Comparison of ENCODE assay signal across 9 mouse cellular contexts in the genomic region with DNA sequence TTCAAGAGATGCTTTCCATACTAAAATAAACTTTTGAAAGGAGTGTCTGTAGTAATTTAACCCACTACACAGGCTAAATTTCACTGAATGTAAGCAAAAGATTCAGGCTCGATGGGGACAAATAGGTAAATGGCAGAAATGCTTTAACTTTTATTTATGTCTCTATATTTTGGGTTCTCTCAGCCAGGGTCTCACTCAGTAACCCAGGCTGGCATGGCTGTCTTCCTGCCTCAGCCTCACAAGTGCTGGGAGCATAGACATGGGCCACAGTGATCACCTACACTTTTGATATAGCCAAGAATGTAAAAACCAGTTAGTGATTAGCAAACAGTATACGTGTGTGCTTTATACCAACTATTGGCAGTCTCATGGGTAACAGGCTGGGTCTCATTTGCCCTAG. TPM values are rescaled to one million over a fixed set of nuclear protein-coding genes. Genes with fewer than 3 reads are reported as not detected.
DNase-seq lines count a peak whose midpoint lies in the region; ATAC-seq lines count a peak whose summit lies in the region.
"Had no signal": no experiment of that assay in that cellular context is flagged by ENCODE, and none has a peak within 500 bp of the region (broad histone marks: within the 10 kb centered on the region; RNA-seq: fewer than 3 reads in every experiment).

No protein-coding gene starts in this region.

- 82% methylated on average over 2 of the region's 2 CpGs for WGBS in heart, embryonic 15.5 days
- 84% methylated on average over 2 of the region's 2 CpGs for WGBS in neural tube, embryonic 11.5 days
- 87% methylated on average over 2 of the region's 2 CpGs for WGBS in limb, embryonic 11.5 days

- peak overlapping the region; percentile 92; the same call in 1 of the 2 replicates for H3K27ac ChIP-seq in heart, embryonic 15.5 days
- no peak overlapping the region for H3K27ac ChIP-seq in neural tube, embryonic 11.5 days (ENCODE audit: low read depth, low read length)
- no peak overlapping the region for H3K27ac ChIP-seq in limb, embryonic 11.5 days (replicated peaks; ENCODE audit: low read depth, low read length)

- H3K9me3 ChIP-seq in heart, embryonic 15.5 days (replicated peaks), result no peaks in the 10 kb centered on the region
- H3K9me3 ChIP-seq in neural tube, embryonic 11.5 days (ENCODE audit: control insufficient read depth, low read length), result no peaks in the 10 kb centered on the region
- no peaks in the 10 kb centered on the region for H3K9me3 ChIP-seq in limb, embryonic 11.5 days (ENCODE audit: control insufficient read depth, low read length)

- H3K27me3 ChIP-seq in heart, embryonic 15.5 days, result no peaks in the 10 kb centered on the region
- H3K27me3 ChIP-seq in neural tube, embryonic 11.5 days (ENCODE audit: control insufficient read depth, insufficient read depth, low read length), result no peaks in the 10 kb centered on the region
- no peaks in the 10 kb centered on the region for H3K27me3 ChIP-seq in limb, embryonic 11.5 days (ENCODE audit: control insufficient read depth, insufficient read depth, low read length)

- peaks cover 14% of the 10 kb centered on the region for H3K4me1 ChIP-seq in heart, embryonic 15.5 days (replicated peaks)
- H3K4me1 ChIP-seq in neural tube, embryonic 11.5 days (ENCODE audit: control insufficient read depth, insufficient read depth, low read length), result peaks cover 5% of the 10 kb centered on the region; the same call in 1 of the 2 replicates
- peaks cover 4% of the 10 kb centered on the region for H3K4me1 ChIP-seq in limb, embryonic 11.5 days (ENCODE audit: control insufficient read depth, insufficient read depth, low read length)

- peak overlapping the region; percentile 18; the same call in 1 of the 2 replicates for H3K4me3 ChIP-seq in heart, embryonic 15.5 days
- H3K4me3 ChIP-seq in neural tube, embryonic 11.5 days (ENCODE audit: low read depth, low read length), result no peak overlapping the region
- no peak overlapping the region for H3K4me3 ChIP-seq in limb, embryonic 11.5 days (ENCODE audit: low read depth, low read length)

- DNase-seq in heart, adult 9 months (ENCODE audit: low spot score in 2 of 2), result no peak
- no peak for DNase-seq in neural tube, embryonic 11.5 days (ENCODE audit: low spot score)
- DNase-seq in neural tube, embryonic 10.5 days (ENCODE audit: extremely low spot score, low spot score), result no peak
- DNase-seq in limb, embryonic 11.5 days (ENCODE audit: low spot score), result peak; percentile 16
- no peak for DNase-seq in urinary bladder, postnatal 14 days (ENCODE audit: low spot score)
- DNase-seq in thymus, postnatal 10 days (ENCODE audit: low spot score in 2 of 2), result no peak
- DNase-seq: lung, postnatal 4 days; spleen, adult 18-20 months had no signal

- peak overlapping the region; percentile 66 for H3K4me2 ChIP-seq in heart, embryonic 15.5 days
- H3K4me2 ChIP-seq in neural tube, embryonic 11.5 days (ENCODE audit: low read depth), result peak overlapping the region; percentile 48; the same call in 1 of the 2 replicates
- no peak overlapping the region for H3K4me2 ChIP-seq in limb, embryonic 11.5 days (ENCODE audit: low read depth, severe bottlenecking)

- no peak for ATAC-seq in heart, embryonic 15.5 days (replicated peaks; ENCODE audit: insufficient number of reproducible peaks, insufficient read depth, low FRiP score, low read depth)
- ATAC-seq in neural tube, embryonic 11.5 days (ENCODE audit: insufficient read depth, low FRiP score, low TSS enrichment), result no peak
- ATAC-seq in limb, embryonic 11.5 days (ENCODE audit: insufficient number of reproducible peaks, low FRiP score, low TSS enrichment, low read depth), result no peak

- H3K9ac ChIP-seq in heart, embryonic 15.5 days, result no peak overlapping the region
- H3K9ac ChIP-seq in neural tube, embryonic 11.5 days (ENCODE audit: low read length), result no peak overlapping the region
- no peak overlapping the region for H3K9ac ChIP-seq in limb, embryonic 11.5 days (ENCODE audit: low read length)

- no peaks in the 10 kb centered on the region for H3K36me3 ChIP-seq in heart, embryonic 15.5 days
- H3K36me3 ChIP-seq in neural tube, embryonic 11.5 days (ENCODE audit: control insufficient read depth, insufficient read depth, low read length), result no peaks in the 10 kb centered on the region
- no peaks in the 10 kb centered on the region for H3K36me3 ChIP-seq in limb, embryonic 11.5 days (ENCODE audit: control insufficient read depth, insufficient read depth, low read length)

RNA-seq across cellular contexts. Expression of a gene that starts 1.5 kb away (rescaled TPM):
- polyA plus RNA-seq in heart, embryonic 15.5 days (2015; fragmentation: Nextera tagmentation; extraction: Ambion mirVana), result 15.3 and 16.0 TPM in 2 replicates
- 23.6 and 25.9 TPM in 2 replicates for polyA plus RNA-seq in neural tube, embryonic 11.5 days (2014; fragmentation: Nextera tagmentation; extraction: Ambion mirVana)
- 25.9 and 27.4 TPM in 2 replicates for polyA plus RNA-seq in limb, embryonic 11.5 days (2014; fragmentation: Nextera tagmentation; extraction: Ambion mirVana)
